Mouse (Mus musculus): ENCODE measurements around the gene Cyb561d2. TPM values are rescaled to one million over a fixed set of nuclear protein-coding genes. Genes with fewer than 3 reads are reported as not detected.

Gene Cyb561d2
- polyA plus RNA-seq, 1 experiment: 27.0 TPM

DNA sequence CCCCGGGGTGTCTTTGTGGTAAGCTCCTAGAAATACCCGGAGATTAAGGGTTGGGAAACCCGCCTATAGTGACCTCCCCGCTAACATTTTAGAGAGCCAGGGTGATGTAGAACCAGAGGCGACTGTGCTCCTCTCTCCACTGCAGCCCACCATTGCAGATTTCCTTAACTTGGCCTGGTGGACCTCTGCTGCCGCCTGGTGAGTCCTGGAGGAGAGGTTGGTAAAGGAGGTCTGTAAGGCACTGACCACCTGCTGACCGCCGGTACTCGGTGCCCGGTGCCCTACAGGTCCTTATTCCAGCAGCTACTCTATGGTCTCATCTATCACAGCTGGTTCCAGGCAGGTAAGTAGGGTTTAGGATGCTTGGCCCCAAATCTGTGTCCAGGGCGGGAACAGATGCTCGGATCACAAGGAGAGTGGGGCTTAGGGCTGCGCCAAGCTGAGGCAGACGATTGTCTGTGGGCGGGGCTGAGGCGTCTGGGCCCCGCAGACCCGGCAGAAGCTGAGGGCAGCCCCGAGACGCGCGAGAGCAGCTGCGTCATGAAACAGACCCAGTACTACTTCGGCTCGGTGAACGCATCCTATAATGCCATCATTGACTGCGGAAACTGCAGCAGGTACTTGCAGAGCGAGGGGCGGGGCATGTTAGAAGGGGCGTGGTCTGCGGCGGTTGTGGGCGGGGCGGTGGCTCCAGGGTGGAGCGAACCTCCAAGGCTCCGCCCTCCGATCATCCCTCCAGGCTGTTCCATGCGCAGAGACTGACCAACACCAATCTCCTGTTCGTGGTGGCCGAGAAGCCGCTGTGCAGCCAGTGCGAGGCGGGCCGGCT, 15.6 kb downstream of the Cyb561d2 start:
- DNase-seq (ENCODE audit: extremely low spot score in 1 of 2, low spot score in 1 of 2): peak in 1 of 2 experiments; percentile 81

GRCm38 (mm10) chr9:107522400-107522711, 19.6 kb downstream of the Cyb561d2 start:
- DNase-seq (ENCODE audit: extremely low spot score in 1 of 2, low spot score in 1 of 2): no peak

DNA sequence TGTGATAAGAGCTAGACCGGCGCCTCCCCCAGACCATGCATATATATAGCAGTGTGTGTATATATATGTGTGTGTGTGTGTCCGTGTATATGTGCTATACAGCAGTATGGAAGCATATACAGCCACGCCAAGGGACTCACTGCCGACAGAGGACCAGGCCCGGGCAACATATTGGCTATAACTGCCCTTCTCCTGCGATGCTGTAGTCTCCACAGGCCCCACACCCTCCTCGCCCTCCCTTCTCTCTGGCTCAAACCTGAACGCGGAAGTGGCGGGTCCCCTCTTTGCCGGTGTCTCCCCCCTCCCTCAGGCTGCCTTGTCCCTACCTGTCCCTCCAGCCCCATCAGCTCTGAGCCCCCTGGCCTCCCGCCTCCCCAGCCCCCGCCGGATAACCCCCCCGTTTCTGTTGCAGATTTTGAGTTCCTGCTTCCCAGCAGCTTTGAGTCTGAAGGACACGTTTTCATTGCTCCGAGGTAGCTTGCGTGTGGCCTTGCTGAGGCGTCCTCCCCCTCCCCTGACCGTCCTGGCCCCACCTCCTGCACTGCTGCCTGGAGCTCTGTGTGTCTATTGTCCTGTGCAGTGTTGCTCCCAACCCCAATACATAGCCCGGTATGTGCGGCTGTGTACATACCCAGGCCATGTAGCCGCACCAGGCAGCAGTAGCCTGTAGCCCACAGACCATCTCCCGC, 20.1 kb downstream of the Cyb561d2 start:
- DNase-seq (ENCODE audit: extremely low spot score in 1 of 2, low spot score in 1 of 2): no peak

DNA sequence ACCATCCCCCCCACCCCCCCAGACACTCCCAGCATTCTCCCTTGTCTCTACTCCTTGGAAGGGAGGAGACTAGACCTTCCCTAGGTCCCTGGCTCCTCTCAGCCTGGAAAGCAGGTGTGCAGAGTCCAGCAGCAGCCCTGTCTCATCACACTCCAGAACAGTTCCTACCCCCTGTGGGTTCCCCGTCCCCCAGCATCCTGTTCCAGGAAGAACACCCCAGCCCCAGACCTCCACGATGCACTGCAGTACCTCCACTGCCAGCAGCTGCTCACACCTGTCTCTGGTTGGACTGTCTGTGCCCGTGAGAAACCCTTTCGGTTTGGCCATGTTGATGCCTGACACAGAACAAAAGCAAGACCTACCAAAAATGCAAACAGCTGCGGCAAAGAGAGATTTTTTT, 20.8 kb downstream of the Cyb561d2 start:
- DNase-seq (ENCODE audit: extremely low spot score in 1 of 2, low spot score in 1 of 2): no peak

DNA sequence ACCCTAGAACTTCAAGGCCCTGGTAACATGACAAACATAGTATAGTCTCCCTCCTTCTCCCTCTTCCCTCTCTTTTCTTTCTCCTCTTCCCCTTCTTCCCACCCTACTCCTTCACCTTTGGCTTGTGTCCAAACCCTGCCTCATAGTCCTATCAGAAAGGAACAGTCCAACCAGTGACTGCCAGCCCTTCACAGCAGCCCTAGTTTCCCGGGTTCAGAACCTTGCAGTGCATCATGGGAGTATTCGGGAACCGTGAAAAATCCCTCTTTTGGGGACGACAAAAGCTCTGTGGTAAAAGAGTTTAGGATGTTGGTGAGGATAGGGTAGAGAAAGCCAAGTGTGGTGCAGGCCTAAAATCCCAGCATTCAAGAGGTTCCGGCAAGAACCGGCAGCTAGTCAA, 21.7 kb downstream of the Cyb561d2 start:
- DNase-seq (ENCODE audit: extremely low spot score in 1 of 2, low spot score in 1 of 2): no peak

DNA sequence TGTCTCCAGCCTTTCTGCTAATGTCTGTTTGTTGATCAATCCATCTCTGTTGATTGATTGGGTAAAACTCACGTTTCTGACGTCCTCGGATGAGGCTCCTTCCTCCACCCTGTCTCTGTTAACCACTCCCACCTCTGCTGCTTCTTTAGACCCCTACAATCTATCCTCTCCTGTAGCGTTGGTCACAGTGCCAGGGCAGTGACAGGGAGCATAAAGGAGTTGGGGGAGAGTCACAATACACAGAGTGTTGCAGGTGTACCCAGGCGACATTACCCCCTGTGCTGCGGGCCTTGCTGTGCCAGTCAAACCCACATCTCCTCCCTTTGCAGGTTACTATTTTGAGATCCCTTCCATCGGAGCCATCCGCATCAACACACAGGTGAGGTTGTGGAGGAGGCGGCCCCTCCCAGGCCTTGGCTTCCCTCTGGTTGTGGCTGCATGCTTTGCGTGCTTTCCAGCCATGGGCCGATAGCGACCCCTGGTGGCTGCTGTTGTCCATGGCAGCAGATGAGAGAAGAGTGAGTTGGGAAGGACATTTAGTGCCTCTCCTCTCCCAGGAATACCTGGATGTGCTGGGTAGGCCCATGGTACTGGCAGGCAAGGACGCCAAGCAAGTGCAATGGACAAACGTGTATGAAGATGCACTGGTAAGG, 27.6 kb downstream of the Cyb561d2 start:
- DNase-seq (ENCODE audit: extremely low spot score in 1 of 2, low spot score in 1 of 2): peak; percentile 61 to 94

DNA sequence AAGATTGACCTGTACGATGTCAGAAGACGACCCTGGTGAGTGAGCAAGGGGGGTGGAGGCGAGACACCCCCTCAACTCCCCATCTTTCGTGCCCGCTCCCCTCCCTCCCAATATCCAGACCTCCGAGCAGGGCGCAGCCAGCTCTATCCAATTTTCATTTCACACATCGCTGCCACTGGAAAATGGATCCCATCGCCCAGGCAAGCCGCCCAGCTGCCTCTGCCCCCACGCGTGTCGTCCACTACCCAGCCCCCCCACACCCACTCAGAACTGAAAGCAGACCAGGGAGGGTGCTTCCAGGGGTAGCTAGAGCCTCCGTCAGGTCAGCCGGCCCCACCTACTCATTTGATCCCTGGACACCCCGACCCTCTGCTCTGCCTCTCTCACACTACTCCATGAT, 29.7 kb downstream of the Cyb561d2 start:
- DNase-seq (ENCODE audit: extremely low spot score in 1 of 2, low spot score in 1 of 2): no peak

GRCm38 (mm10) chr9:107511436-107511835, 30.6 kb downstream of the Cyb561d2 start:
- no peak for DNase-seq (ENCODE audit: extremely low spot score in 1 of 2, low spot score in 1 of 2)

- no peak for DNase-seq (ENCODE audit: extremely low spot score in 1 of 2, low spot score in 1 of 2)
Observed at GRCm38 (mm10) chr9:107510384-107511100, 31.5 kb downstream of the Cyb561d2 start.

- peak in 1 of 2 experiments; percentile 75 for DNase-seq (ENCODE audit: extremely low spot score in 1 of 2, low spot score in 1 of 2)
Observed at GRCm38 (mm10) chr9:107508266-107508665, 33.7 kb downstream of the Cyb561d2 start.

GRCm38 (mm10) chr9:107504662-107505537, 37.1 kb downstream of the Cyb561d2 start:
- no peak for DNase-seq (ENCODE audit: extremely low spot score in 1 of 2, low spot score in 1 of 2)

DNA sequence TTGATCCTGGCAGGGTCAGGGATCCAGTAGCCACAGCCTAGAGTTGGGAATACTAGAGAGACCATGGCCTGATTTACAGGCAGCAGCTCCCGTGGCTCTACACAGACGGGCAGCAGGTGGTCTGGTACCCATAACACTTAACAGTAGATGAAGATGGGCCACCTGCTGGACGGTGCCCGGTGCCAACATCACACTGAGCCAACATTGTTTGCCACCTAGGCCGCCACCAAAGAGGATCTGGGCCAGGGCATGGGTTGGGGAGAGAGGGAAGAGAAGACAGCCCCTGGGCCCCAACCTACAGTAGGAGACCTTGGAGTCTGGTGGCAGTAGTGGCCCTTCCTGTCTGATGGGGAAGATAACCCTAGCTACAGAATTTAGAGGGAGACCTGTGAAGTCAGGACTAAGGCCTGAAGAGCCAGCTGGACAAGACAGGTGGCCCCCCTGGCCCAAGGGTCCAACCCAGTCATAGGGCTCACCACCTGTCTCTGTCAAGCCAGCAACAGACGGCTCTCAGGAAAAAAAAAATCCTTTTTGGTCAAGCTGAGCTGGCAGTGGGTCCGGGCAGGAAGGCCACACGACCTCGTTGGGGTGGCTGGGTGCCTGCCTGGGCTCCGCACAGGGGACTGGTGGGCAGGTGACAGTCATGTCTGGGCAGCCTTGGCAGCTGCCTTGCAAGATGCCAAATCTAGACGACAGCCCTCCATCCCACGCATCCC, 39.7 kb downstream of the Cyb561d2 start:
- no peak for DNase-seq (ENCODE audit: extremely low spot score in 1 of 2, low spot score in 1 of 2)

DNA sequence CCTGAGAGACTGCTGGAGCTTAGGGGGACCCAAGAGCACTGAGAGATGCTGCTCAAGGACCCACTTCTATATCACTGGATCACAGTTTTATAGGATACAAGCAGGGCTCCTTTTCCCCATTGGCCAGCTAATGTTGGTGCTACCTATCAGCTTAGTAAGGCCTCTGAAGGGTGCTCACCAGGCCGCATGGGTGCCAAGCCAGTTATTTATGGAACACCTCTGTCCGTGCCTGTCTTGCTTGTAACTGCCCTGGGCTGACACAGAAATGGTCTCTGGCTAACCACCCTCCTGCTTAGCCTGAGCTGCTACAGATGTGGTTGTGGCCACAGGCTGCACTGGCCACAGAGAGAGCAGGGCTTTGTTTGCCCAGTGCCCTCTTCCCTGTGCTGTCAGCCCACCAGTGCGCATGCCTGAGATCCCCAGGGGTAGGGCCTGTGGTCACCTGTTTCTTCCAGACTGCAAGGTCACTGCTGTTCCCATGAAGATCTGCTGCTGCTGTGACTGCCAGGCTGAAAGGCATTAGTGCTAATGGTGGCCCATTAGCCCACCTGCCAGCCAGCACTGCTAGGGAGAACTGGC, 41.2 kb downstream of the Cyb561d2 start:
- no peak for DNase-seq (ENCODE audit: extremely low spot score in 1 of 2, low spot score in 1 of 2)

- DNase-seq (ENCODE audit: extremely low spot score in 1 of 2, low spot score in 1 of 2): no peak
Observed at GRCm38 (mm10) chr9:107496359-107496758, 45.6 kb downstream of the Cyb561d2 start.

- DNase-seq (ENCODE audit: extremely low spot score in 1 of 2, low spot score in 1 of 2): no peak
Observed at GRCm38 (mm10) chr9:107494238-107494637, 47.8 kb downstream of the Cyb561d2 start.

- DNase-seq (ENCODE audit: extremely low spot score in 1 of 2, low spot score in 1 of 2): no peak
Observed at GRCm38 (mm10) chr9:107493511-107493910, 48.5 kb downstream of the Cyb561d2 start.

GRCm38 (mm10) chr9:107490625-107491024, 51.4 kb downstream of the Cyb561d2 start:
- DNase-seq (ENCODE audit: extremely low spot score in 1 of 2, low spot score in 1 of 2): no peak

- no peak for DNase-seq (ENCODE audit: extremely low spot score in 1 of 2, low spot score in 1 of 2)
Observed at GRCm38 (mm10) chr9:107490146-107490545, 51.8 kb downstream of the Cyb561d2 start.

All from frontal cortex, adult 2 months (tissue).